Mouse (Mus musculus): ENCODE results near the gene Brinp3. TPM values are rescaled to one million over a fixed set of nuclear protein-coding genes. Genes with fewer than 3 reads are reported as not detected.

Gene Brinp3
- 1.8 TPM in 1 of 2 replicates, not detected in the other for polyA plus RNA-seq (2011; ENCODE audit: insufficient read depth, insufficient read length, low replicate concordance, missing spikeins)

DNA sequence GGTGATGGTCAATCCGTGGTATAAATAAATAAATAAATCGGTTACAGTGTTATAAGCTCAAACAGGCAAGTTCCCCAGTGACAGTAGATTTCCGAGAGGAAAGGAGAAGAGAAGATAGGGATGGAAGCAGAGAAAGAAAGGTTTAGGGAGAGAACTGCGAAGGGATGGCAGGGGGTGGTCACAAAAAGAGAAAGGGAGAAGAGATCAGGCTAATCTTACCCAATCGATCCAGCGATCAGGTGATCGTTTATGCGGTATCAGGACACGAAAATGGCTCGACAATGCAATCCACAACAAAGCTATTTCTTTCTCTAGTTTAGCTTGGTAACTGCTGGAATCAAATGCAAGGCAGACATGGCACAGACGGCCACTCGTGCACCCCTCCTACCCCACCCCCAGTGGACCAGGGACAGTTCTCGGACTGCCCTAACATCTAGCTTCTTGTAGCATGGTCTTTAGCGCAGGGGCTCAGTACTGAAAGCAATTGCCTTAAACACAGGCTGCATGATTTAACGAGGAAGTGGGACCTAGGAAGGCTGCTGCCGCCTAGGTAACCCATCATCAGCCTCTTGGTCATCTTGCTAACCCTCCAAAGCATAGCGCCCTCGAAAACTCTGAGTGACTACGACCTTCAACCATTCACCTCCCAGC, at the start of gene Brinp3:
TSS of gene Brinp3 (plus strand) at position 80 of the 651 bp plus-strand sequence.
- no peak for TF ChIP-seq CTCF (IDR thresholded peaks at IDR 0.05; ENCODE audit: control insufficient read depth, insufficient read depth, low read length)
- TF ChIP-seq POLR2A (IDR thresholded peaks at IDR 0.05; ENCODE audit: borderline replicate concordance, control insufficient read depth, low read depth, low read length) = no peak
- WGBS = 3% methylated on average over 19 of the region's 19 CpGs
- Histone ChIP-seq H3K27ac (ENCODE audit: control insufficient read depth, insufficient read depth, low read depth, low read length, poor library complexity) (no peak within 1 kb of the TSS), H3K4me3 (replicated peaks; ENCODE audit: control insufficient read depth, low read depth, low read length) (no peak within 1 kb of the TSS), H3K4me1 (ENCODE audit: control insufficient read depth, insufficient read depth, low read length) (no peaks in the 10 kb centered on the region)

DNA sequence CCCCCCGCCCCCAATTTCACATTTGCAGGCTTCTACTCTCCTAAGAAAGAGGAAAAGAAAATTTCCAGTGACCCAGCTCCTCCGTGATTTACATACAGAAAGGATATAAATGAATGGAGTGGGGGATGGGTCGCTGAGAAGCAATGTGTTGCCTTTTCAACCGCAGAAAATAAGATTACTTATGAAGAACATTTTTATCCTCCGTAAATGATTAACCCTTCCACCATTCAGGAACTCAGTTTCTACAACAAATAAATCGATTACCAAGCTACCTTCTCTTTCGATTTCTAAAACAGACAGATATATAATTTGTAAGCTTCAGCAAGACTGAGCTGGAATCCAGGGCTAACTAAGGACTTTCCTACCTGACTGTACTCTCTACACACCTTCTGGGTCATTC, 339 bp upstream of the Brinp3 start:
- 14% methylated on average over 7 of the region's 7 CpGs for WGBS

DNA sequence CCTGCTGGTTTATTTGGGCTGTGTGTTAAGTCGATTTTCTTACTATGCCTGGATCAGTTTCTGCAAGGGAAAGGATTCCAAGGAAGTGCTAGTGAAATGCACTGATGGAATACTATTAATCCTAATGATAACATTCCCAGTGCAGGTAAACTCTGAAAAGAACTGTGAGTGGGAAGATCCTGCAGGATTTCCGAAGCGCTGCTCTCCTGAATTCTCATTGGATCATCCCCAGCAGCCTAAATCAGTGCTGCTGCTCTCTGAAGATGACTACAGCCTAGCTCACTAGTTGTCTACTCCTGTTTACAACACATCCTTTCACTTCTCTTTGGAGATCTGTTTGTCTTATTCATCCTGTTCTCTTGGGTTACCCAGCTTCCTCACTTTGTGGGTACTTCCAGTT, 826 bp downstream of the Brinp3 start:
- no peaks in the 10 kb centered on the region for H3K4me1 ChIP-seq (ENCODE audit: control insufficient read depth, insufficient read depth, low read length)
- H3K27ac ChIP-seq (ENCODE audit: control insufficient read depth, insufficient read depth, low read depth, low read length, poor library complexity) = no peak overlapping the region
- H3K4me3 ChIP-seq (replicated peaks; ENCODE audit: control insufficient read depth, low read depth, low read length) = no peak overlapping the region
- TF ChIP-seq POLR2A (IDR thresholded peaks at IDR 0.05; ENCODE audit: borderline replicate concordance, control insufficient read depth, low read depth, low read length) = no peak
- no peak for TF ChIP-seq CTCF (IDR thresholded peaks at IDR 0.05; ENCODE audit: control insufficient read depth, insufficient read depth, low read length)
- 14% methylated on average over 3 of the region's 3 CpGs for WGBS

More for the DNA sequence above, 339 bp upstream of the Brinp3 start:
- Histone ChIP-seq H3K27ac (ENCODE audit: control insufficient read depth, insufficient read depth, low read depth, low read length, poor library complexity) (no peak overlapping the region), H3K4me1 (ENCODE audit: control insufficient read depth, insufficient read depth, low read length) (no peaks in the 10 kb centered on the region), H3K4me3 (replicated peaks; ENCODE audit: control insufficient read depth, low read depth, low read length) (no peak overlapping the region)
- TF ChIP-seq CTCF (IDR thresholded peaks at IDR 0.05; ENCODE audit: control insufficient read depth, insufficient read depth, low read length) (no peak), POLR2A (IDR thresholded peaks at IDR 0.05; ENCODE audit: borderline replicate concordance, control insufficient read depth, low read depth, low read length) (no peak)

DNA sequence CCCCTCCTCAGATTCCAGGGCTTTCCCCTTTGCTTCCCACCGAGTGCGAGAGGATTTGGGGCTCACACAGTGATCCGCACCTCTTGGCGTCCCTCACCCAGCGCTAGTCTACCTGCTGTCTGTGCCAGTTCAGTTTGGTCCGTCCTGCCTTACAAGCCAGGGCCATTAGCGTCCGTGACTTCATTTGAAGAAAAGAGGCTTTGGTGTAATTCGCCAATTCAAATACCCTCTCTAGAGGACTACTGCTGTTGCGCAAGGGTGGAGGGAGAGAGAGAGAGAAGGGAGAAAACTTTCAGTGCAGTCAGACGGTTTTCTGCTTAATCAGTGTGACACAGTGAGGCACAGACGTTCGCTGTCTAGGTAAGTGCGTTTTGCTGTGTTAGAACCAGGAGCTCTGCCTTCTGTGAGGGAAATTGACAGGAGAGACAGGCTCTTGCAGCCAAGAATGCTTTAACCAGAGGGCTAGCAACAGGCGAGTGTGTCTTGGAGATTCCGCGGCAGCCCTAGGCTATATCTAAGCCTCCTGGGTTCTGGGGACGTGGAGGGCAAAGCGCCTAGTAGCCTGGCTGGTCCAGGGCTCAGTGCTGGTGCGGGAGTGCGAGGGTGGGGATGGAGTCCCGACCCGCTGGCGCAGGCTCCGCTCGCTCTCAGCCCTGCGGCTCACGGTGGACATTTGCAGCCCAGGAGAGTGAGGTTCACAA, 3.0 kb downstream of the Brinp3 start:
- H3K4me3 ChIP-seq (replicated peaks; ENCODE audit: control insufficient read depth, low read depth, low read length) = no peak overlapping the region
- 4% methylated on average over 28 of the region's 28 CpGs for WGBS
- no peaks in the 10 kb centered on the region for H3K4me1 ChIP-seq (ENCODE audit: control insufficient read depth, insufficient read depth, low read length)
- H3K27ac ChIP-seq (ENCODE audit: control insufficient read depth, insufficient read depth, low read depth, low read length, poor library complexity) = no peak overlapping the region
- TF ChIP-seq CTCF (IDR thresholded peaks at IDR 0.05; ENCODE audit: control insufficient read depth, insufficient read depth, low read length) = no peak
- no peak for TF ChIP-seq POLR2A (IDR thresholded peaks at IDR 0.05; ENCODE audit: borderline replicate concordance, control insufficient read depth, low read depth, low read length)

DNA sequence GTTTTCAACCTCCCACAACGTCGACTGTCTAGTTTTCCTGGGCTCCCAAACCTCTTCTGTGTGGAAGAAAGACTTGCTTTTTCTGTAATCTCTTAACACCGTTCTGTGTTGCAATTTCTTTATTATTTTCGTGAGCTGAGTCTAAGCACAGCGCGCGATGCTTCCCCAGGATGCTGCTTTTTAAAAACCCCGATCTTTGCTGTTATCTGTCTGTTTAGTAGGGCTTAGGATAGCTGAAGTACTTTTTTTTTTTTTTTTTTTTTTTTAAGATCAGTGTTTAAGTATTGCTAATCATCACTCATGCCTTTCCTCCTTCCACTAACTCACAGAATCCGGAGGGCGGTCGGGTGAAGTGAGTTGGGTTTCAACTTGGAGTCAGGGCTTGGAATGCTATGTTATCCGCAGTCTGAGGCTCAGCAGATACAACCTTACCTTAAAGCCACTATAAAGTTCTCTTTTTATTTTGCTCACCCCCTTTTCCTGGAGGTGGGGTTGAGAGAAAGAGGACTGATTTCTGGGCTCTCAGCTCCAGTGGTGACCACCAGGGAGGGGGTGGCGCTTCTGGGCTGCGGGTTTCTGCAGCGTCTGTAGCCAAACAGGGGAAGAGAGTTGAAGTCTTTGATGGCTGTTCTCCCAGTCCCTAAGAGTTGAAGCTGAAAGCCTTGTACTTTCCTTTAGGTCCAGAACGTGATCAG, 3.7 kb downstream of the Brinp3 start:
- WGBS = 4% methylated on average over 16 of the region's 16 CpGs
- H3K4me3 ChIP-seq (replicated peaks; ENCODE audit: control insufficient read depth, low read depth, low read length) = no peak overlapping the region
- TF ChIP-seq POLR2A (IDR thresholded peaks at IDR 0.05; ENCODE audit: borderline replicate concordance, control insufficient read depth, low read depth, low read length) (no peak), CTCF (IDR thresholded peaks at IDR 0.05; ENCODE audit: control insufficient read depth, insufficient read depth, low read length) (no peak)
- no peak overlapping the region for H3K27ac ChIP-seq (ENCODE audit: control insufficient read depth, insufficient read depth, low read depth, low read length, poor library complexity)
- no peaks in the 10 kb centered on the region for H3K4me1 ChIP-seq (ENCODE audit: control insufficient read depth, insufficient read depth, low read length)

DNA sequence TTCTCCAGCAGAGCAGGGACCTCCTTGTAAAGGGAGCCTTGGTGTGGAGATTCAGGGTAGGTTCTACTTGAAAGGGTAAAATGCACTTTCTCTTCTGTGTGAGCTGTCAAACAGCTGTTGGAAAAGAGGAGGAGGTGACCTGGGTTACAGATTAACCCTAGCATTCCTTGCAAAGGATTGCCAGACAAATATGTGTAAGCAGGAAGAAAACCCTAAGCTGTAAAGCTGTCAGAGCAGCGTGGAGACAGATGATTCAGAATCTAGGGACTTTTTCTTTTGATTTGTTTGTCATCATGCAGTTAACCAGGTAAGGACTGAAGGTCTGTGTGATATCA, 4.2 kb downstream of the Brinp3 start:
- Histone ChIP-seq H3K4me3 (replicated peaks; ENCODE audit: control insufficient read depth, low read depth, low read length) (no peak overlapping the region), H3K27ac (ENCODE audit: control insufficient read depth, insufficient read depth, low read depth, low read length, poor library complexity) (no peak overlapping the region), H3K4me1 (ENCODE audit: control insufficient read depth, insufficient read depth, low read length) (no peaks in the 10 kb centered on the region)
- TF ChIP-seq CTCF (IDR thresholded peaks at IDR 0.05; ENCODE audit: control insufficient read depth, insufficient read depth, low read length) (no peak), POLR2A (IDR thresholded peaks at IDR 0.05; ENCODE audit: borderline replicate concordance, control insufficient read depth, low read depth, low read length) (no peak)
- 6% methylated on average over 1 of the region's 1 CpGs for WGBS

DNA sequence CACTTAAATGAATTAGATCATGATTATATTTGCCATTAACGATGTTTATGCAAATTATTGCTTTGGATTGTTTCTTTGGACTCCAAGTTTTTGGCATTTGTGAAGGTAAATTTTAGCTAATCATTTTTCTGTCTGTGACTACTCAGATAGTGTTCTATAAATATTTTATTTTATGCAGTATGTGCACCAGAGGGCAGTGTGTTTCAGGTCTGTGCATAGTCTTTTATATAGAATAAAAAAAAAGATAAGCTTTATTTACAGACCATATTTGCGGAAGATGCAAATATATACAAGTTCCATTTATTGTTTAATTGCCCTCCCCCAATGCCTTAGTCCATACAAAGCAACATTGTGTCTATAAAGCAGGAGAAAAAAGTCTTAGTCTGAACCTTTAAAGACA, 20.8 kb downstream of the Brinp3 start:
- TF ChIP-seq POLR2A (IDR thresholded peaks at IDR 0.05; ENCODE audit: borderline replicate concordance, control insufficient read depth, low read depth, low read length) (no peak), CTCF (IDR thresholded peaks at IDR 0.05; ENCODE audit: control insufficient read depth, insufficient read depth, low read length) (no peak)
- Histone ChIP-seq H3K4me1 (ENCODE audit: control insufficient read depth, insufficient read depth, low read length) (no peaks in the 10 kb centered on the region), H3K4me3 (replicated peaks; ENCODE audit: control insufficient read depth, low read depth, low read length) (no peak overlapping the region), H3K27ac (ENCODE audit: control insufficient read depth, insufficient read depth, low read depth, low read length, poor library complexity) (no peak overlapping the region)
- WGBS = 77% methylated on average over 2 of the region's 2 CpGs
